Mouse (Mus musculus): ENCODE data around the gene Zmym1. TPM values are rescaled to one million over a fixed set of nuclear protein-coding genes. Genes with fewer than 3 reads are reported as not detected.

The Zmym1 gene
- total and polyA plus RNA-seq, 3 experiments: 13.2 to 17.6 TPM; not detected in 1

DNA sequence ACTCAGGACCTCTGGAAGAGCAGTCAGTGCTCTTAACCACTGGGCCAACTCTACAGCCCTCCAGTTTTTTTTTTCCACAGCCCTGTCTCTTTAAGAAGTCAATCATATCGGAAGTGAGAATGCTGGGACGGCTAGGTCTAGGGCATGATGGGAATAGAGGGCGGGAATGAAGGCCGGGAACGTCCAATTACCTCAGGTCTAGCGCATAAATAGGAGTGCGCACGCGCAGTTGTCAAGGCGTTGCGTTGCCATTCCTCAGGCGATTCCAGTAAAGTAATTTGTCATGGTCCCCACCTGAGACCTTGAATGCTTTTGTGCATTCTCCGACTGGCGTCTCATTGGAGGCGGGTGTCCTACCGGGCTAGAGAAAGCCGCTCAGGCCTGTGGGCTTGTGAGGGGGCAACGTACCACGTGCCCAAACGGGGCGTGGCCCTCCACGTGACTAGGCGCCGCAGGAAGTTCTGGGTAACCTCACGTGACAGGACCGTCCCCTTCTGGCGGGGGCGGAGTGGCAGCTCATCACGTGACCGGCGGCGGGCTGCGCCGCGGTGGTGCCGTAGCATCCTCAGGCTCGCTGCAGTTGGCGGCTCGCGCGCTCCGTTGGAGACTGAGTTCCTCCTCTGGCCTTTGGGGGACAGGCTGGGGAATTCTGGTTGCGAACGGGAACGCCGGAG is 16.1 kb upstream of the Zmym1 start, which contains the start of gene Zmym6:
Zmym6 (plus strand) TSS at position 509 of the 674 bp plus-strand sequence.
- H3K36me3 ChIP-seq (ENCODE audit: control insufficient read depth in 1 of 2, insufficient read depth in 2 of 2, low read length in 2 of 2): no peaks in the 10 kb centered on the region
- H3K9ac ChIP-seq (ENCODE audit: control insufficient read depth, low read depth, low read length, poor library complexity, severe bottlenecking): no peak within 1 kb of the TSS
- no peaks in the 10 kb centered on the region for H3K79me2 ChIP-seq (ENCODE audit: control insufficient read depth, insufficient read depth, low read length, poor library complexity)
- no peaks in the 10 kb centered on the region for H3K4me1 ChIP-seq (ENCODE audit: control insufficient read depth in 1 of 2, insufficient read depth in 2 of 2, low read length in 2 of 2)
- H3K9me3 ChIP-seq (replicated peaks; ENCODE audit: insufficient read depth, low read length): no peaks in the 10 kb centered on the region
- H3K4me3 ChIP-seq (ENCODE audit: control insufficient read depth in 1 of 2, insufficient read depth in 1 of 2, low read depth in 2 of 2, low read length in 2 of 2): no peak within 1 kb of the TSS
- H3K27me3 ChIP-seq (ENCODE audit: control insufficient read depth in 1 of 2, insufficient read depth in 2 of 2, low read length in 2 of 2): no peaks in the 10 kb centered on the region; a peak in 1 of 4 replicates
- H3K27ac ChIP-seq (ENCODE audit: control insufficient read depth, low read depth, low read length): no peak within 1 kb of the TSS
- no peak for DNase-seq (ENCODE audit: low read depth, low spot score)
- TF ChIP-seq SMC3 (IDR thresholded peaks at IDR 0.05; ENCODE audit: low read depth, low read length) (no peak), EP300 (IDR thresholded peaks at IDR 0.05; ENCODE audit: low read depth in 1 of 2, low read length in 2 of 2) (no peak), TAL1 (IDR thresholded peaks at IDR 0.05; ENCODE audit: low read length) (no peak), MEF2A (IDR thresholded peaks at IDR 0.05; ENCODE audit: extremely low read depth, insufficient replicate concordance, low read depth, low read length, poor library complexity, severe bottlenecking) (no peak), ZKSCAN1 (IDR thresholded peaks at IDR 0.05; ENCODE audit: low read depth, low read length) (no peak), CHD1 (IDR thresholded peaks at IDR 0.05; ENCODE audit: low read depth, low read length) (no peak), POLR2A (IDR thresholded peaks at IDR 0.05; ENCODE audit: control insufficient read depth in 1 of 2, insufficient read depth in 1 of 2, low read depth in 1 of 2, low read length in 2 of 2, poor library complexity in 1 of 2) (no peak), MXI1 (IDR thresholded peaks at IDR 0.05; ENCODE audit: low read depth, low read length) (no peak), SIN3A (IDR thresholded peaks at IDR 0.05; ENCODE audit: low read length) (no peak), MYB (IDR thresholded peaks at IDR 0.05; ENCODE audit: low read depth, low read length) (no peak), MYC (IDR thresholded peaks at IDR 0.05; ENCODE audit: low read depth, low read length) (no peak), ZC3H11A (IDR thresholded peaks at IDR 0.05; ENCODE audit: low read depth, low read length) (no peak), MAX (IDR thresholded peaks at IDR 0.05; ENCODE audit: low read length) (no peak), GATA1 (IDR thresholded peaks at IDR 0.05; ENCODE audit: low read depth, low read length) (no peak), POLR2AphosphoS2 (IDR thresholded peaks at IDR 0.05; ENCODE audit: low read length) (no peak), MAZ (IDR thresholded peaks at IDR 0.05; ENCODE audit: low read depth, low read length) (no peak), TBP (IDR thresholded peaks at IDR 0.05; ENCODE audit: low read depth, low read length) (no peak)

- TF ChIP-seq MYC (IDR thresholded peaks at IDR 0.05; ENCODE audit: low read depth, low read length): no peak
- TF ChIP-seq RAD21 (IDR thresholded peaks at IDR 0.05; ENCODE audit: low read depth, low read length): peak; percentile 24
- peak in 2 of 3 experiments; percentile 18 to 29; a peak in 3 of 6 replicates for TF ChIP-seq CTCF (IDR thresholded peaks at IDR 0.05 in 2 of 3, conservative IDR thresholded peaks at IDR 0.05 in 1 of 3; ENCODE audit: control insufficient read depth in 1 of 3, insufficient read depth in 1 of 3, low read depth in 2 of 3, low read length in 3 of 3, poor library complexity in 1 of 3, severe bottlenecking in 1 of 3)
- no peak overlapping the region for H3K27ac ChIP-seq (ENCODE audit: control insufficient read depth, low read depth, low read length)
- H3K4me1 ChIP-seq (ENCODE audit: control insufficient read depth in 1 of 2, insufficient read depth in 2 of 2, low read length in 2 of 2): no peaks in the 10 kb centered on the region
- no peak overlapping the region for H3K4me3 ChIP-seq (ENCODE audit: control insufficient read depth in 1 of 2, insufficient read depth in 1 of 2, low read depth in 2 of 2, low read length in 2 of 2)
- no peaks in the 10 kb centered on the region for H3K79me2 ChIP-seq (ENCODE audit: control insufficient read depth, insufficient read depth, low read length, poor library complexity)
- no peak overlapping the region for H3K9ac ChIP-seq (ENCODE audit: control insufficient read depth, low read depth, low read length, poor library complexity, severe bottlenecking)
- no peaks in the 10 kb centered on the region for H3K9me3 ChIP-seq (replicated peaks; ENCODE audit: insufficient read depth, low read length)
- H3K36me3 ChIP-seq (ENCODE audit: control insufficient read depth in 1 of 2, insufficient read depth in 2 of 2, low read length in 2 of 2): no peaks in the 10 kb centered on the region
- DNase-seq (ENCODE audit: low read depth, low spot score): peak; percentile 18
- H3K27me3 ChIP-seq (ENCODE audit: control insufficient read depth in 1 of 2, insufficient read depth in 2 of 2, low read length in 2 of 2): no peaks in the 10 kb centered on the region; a peak in 1 of 4 replicates
Observed at GRCm38 (mm10) chr4:127074915-127075314, 14.0 kb upstream of the Zmym1 start.

Measured in MEL (cell line).